20 mouse cellular contexts compared by ENCODE assay signal in genomic region chr19:57202554-57202953, GRCm38 (mm10).
A peak's percentile ranks its signal among the peaks of the same experiment; 100 is the strongest.
DNase-seq lines count a peak whose midpoint lies in the region; TF ChIP-seq lines count a peak whose summit lies in the region.
"Had no signal": no experiment of that assay in that cellular context is flagged by ENCODE, and none has a peak within 500 bp of the region (broad histone marks: within the 10 kb centered on the region; RNA-seq: fewer than 3 reads in every experiment).

No protein-coding gene starts in this region.

- no peak overlapping the region for H3K4me3 ChIP-seq in heart, adult 2 months
- H3K4me3 ChIP-seq: embryonic facial prominence, embryonic 15.5 days; erythroblast, embryonic 14.5 days; forebrain, embryonic 10.5 days; heart, embryonic 13.5 days; hindbrain, embryonic 10.5 days; intestine, embryonic 15.5 days had no signal

- peak overlapping the region; percentile 88 for H3K27ac ChIP-seq in heart, adult 2 months
- H3K27ac ChIP-seq: embryonic facial prominence, embryonic 15.5 days; forebrain, embryonic 10.5 days; hindbrain, embryonic 10.5 days; hindbrain, embryonic 14.5 days; intestine, embryonic 15.5 days had no signal

- peaks cover 2% of the 10 kb centered on the region; the same call in 1 of the 2 replicates for H3K79me2 ChIP-seq in heart, adult 2 months (replicated peaks; ENCODE audit: control insufficient read depth, insufficient read depth, low read length)

- H3K36me3 ChIP-seq in heart, adult 2 months (ENCODE audit: control insufficient read depth, insufficient read depth, low read length), result peaks cover 17% of the 10 kb centered on the region
- H3K36me3 ChIP-seq: embryonic facial prominence, embryonic 15.5 days; forebrain, embryonic 10.5 days; heart, embryonic 13.5 days; hindbrain, embryonic 10.5 days; intestine, embryonic 15.5 days had no signal

- no peaks in the 10 kb centered on the region for H3K27me3 ChIP-seq in heart, adult 2 months (ENCODE audit: control insufficient read depth, insufficient read depth, low read length)
- H3K27me3 ChIP-seq: heart, embryonic 13.5 days; intestine, embryonic 15.5 days had no signal

- TF ChIP-seq POLR2A in heart, adult 2 months (IDR thresholded peaks at IDR 0.05; ENCODE audit: insufficient read depth, low read depth, low read length), result no peak

- WGBS in heart, adult 2 months, result 30% methylated on average over 1 of the region's 1 CpGs

- DNase-seq in heart, adult 2 months, result peak in 1 of 2 experiments; percentile 66
- DNase-seq in heart, postnatal 36 days, result no peak
- peak; percentile 52 for DNase-seq in kidney, adult 9 months
- DNase-seq in kidney, postnatal 36 days, result no peak
- DNase-seq in heart, postnatal 10 days, result peak; percentile 74 to 82
- DNase-seq in cerebellum, adult 9-11 months, result no peak
- DNase-seq: adrenal gland, adult 2 months; adrenal gland, postnatal 25 days; cerebellum, adult 2 months; cerebellum, postnatal 14 days; embryo, embryonic 11 days; gastrocnemius, postnatal 10 days; kidney, adult 18-20 months had no signal

- peak; percentile 99 for TF ChIP-seq EP300 in heart, adult 2 months (IDR thresholded peaks at IDR 0.05; ENCODE audit: insufficient read depth, low read depth, low read length)

- TF ChIP-seq CTCF in heart, adult 2 months (IDR thresholded peaks at IDR 0.05), result no peak

- peaks cover 47% of the 10 kb centered on the region for H3K4me1 ChIP-seq in heart, adult 2 months (ENCODE audit: control insufficient read depth, insufficient read depth, low read length)

- no peak overlapping the region for H3K9ac ChIP-seq in heart, adult 2 months (ENCODE audit: low read depth, low read length)
- H3K9ac ChIP-seq: embryonic facial prominence, embryonic 15.5 days; heart, embryonic 13.5 days; hindbrain, embryonic 14.5 days; intestine, embryonic 15.5 days had no signal

- intact Hi-C loops in heart, adult 2 months (cut with DNase I), result no loop called here
- intact Hi-C loops in heart, postnatal 36 days (cut with DNase I), result no loop called here
- intact Hi-C loops in heart, postnatal 10 days (cut with DNase I), result no loop called here

Comparison
In these comparisons a context has a peak if more than half of its experiments do, and no peak if none do; other contexts are left out.
1. DNase-seq: peak in kidney, adult 9 months (single experiment) and heart, postnatal 10 days (2 of 2); none in heart, postnatal 36 days (0 of 2), kidney, postnatal 36 days (0 of 2) and cerebellum, adult 9-11 months (single experiment).